Mouse (Mus musculus): ENCODE results near the gene Fam136a. TPM values are rescaled to one million over a fixed set of nuclear protein-coding genes. Genes with fewer than 3 reads are reported as not detected.
A peak's percentile ranks its signal among the peaks of the same experiment; 100 is the strongest.
"Not testable (repeated sequence)": the region's sequence is repeated elsewhere in the genome, so short reads cannot be mapped to it uniquely, and the experiment has no call there.

The Fam136a gene
- polyA plus RNA-seq, 1 experiment from 2014 or later = 65.2 TPM

DNA sequence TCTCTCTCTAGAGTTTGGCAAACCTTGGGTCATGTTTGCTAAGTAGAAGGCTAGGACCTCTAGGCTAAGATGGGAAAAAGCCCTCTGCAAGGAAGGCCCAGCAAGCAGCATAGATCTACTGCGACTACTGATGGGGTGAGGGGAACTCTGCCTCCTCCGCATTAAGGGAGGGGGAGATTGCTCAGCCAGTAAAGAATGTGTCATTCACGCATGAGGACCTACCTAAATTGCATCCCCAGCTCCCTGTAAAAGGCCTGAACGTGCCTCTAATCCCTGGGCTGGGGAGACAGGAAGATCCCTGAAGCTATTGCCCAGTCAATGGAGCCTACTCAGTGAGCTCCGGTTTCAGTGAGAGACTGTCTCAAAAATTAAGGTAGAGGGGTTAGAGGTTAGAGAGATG lies 29.6 kb upstream of the Fam136a start:
- Histone ChIP-seq H3K27ac (replicated peaks) (no peak overlapping the region), H3K36me3 (replicated peaks) (no peaks in the 10 kb centered on the region), H3K27me3 (no peaks in the 10 kb centered on the region), H3K4me3 (replicated peaks) (no peak overlapping the region), H3K9ac (no peak overlapping the region), H3K9me3 (replicated peaks) (no peaks in the 10 kb centered on the region), H3K4me2 (no peak overlapping the region), H3K4me1 (replicated peaks) (no peaks in the 10 kb centered on the region)
- ATAC-seq (ENCODE audit: insufficient read depth) = no peak
- WGBS (ENCODE audit: insufficient replicate concordance) = 65% methylated on average over 5 of the region's 5 CpGs

DNA sequence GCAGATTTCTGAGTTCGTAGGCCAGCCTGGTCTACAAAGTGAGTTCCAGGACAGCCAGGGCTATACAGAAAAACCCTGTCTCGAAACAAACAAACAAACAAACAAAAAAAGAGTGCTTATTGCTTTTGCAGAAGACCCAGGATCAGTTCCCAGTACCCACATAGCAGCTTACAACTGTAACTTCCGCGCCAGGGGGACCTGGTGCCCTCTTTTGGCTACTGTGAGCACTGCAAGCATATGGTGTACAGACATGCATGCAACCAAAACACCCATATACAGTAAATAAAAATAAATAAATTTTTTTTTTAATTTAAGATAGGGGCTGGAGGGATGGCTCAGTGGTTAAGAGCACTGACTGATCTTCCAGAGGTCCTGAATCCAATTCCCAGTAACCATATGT lies 29.1 kb upstream of the Fam136a start:
- H3K4me3 ChIP-seq (replicated peaks); H3K9me3 ChIP-seq (replicated peaks); ATAC-seq (ENCODE audit: insufficient read depth); H3K4me1 ChIP-seq (replicated peaks); H3K4me2 ChIP-seq; H3K9ac ChIP-seq; H3K27me3 ChIP-seq; H3K27ac ChIP-seq (replicated peaks); H3K36me3 ChIP-seq (replicated peaks): not testable (repeated sequence)
- 73% methylated on average over 4 of the region's 4 CpGs for WGBS (ENCODE audit: insufficient replicate concordance)

DNA sequence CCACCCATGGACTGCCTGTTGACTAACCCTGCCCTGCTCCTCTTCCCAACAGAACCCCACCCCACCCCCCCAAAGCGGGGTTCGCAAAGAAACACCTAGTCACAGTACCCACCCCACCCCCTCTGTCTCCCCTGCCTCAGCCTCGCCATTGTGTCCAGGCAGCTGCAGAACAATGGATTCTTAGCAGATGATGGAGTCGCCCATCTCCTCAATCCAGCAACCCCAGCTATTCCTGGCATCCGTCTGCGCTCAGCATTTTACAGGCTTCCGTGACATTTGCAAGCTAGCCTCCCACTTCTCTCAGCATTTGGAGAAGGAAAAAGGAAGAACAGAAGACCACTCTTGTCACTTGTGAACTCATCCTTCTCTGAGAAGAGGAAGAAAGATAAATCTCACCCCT lies 21.8 kb upstream of the Fam136a start:
- no peaks in the 10 kb centered on the region for H3K4me1 ChIP-seq (replicated peaks)
- H3K9me3 ChIP-seq (replicated peaks) = no peaks in the 10 kb centered on the region
- H3K36me3 ChIP-seq (replicated peaks) = no peaks in the 10 kb centered on the region
- no peak overlapping the region for H3K9ac ChIP-seq
- H3K4me2 ChIP-seq = no peak overlapping the region
- no peak overlapping the region for H3K27ac ChIP-seq (replicated peaks)
- H3K4me3 ChIP-seq (replicated peaks) = no peak overlapping the region
- ATAC-seq (ENCODE audit: insufficient read depth) = no peak
- WGBS (ENCODE audit: insufficient replicate concordance) = 22% methylated on average over 7 of the region's 7 CpGs
- no peaks in the 10 kb centered on the region for H3K27me3 ChIP-seq

DNA sequence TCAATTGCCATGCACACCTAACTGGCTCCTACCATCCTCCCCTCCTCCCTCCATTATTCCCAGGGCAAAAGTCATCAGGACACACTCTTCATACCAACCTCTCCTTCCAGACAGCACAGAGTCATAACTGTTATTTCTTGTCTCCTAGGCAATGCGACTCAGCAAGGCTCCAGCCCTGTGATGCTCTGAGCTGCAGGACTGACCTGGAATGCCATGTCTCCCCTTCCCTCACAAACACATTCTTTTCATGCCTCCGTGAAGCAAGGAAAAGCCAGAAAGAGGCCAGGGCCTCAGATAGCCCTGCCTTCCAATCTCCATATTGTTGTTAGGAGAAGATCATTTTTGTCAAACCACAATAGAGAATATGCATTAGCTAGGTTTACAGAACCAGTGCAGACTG lies 19.4 kb upstream of the Fam136a start:
- ATAC-seq (ENCODE audit: insufficient read depth) = no peak
- 57% methylated on average over 2 of the region's 2 CpGs for WGBS (ENCODE audit: insufficient replicate concordance)
- Histone ChIP-seq H3K9ac (no peak overlapping the region), H3K9me3 (replicated peaks) (no peaks in the 10 kb centered on the region), H3K27me3 (no peaks in the 10 kb centered on the region), H3K4me2 (no peak overlapping the region), H3K36me3 (replicated peaks) (no peaks in the 10 kb centered on the region), H3K27ac (replicated peaks) (no peak overlapping the region), H3K4me1 (replicated peaks) (no peaks in the 10 kb centered on the region), H3K4me3 (replicated peaks) (no peak overlapping the region)

DNA sequence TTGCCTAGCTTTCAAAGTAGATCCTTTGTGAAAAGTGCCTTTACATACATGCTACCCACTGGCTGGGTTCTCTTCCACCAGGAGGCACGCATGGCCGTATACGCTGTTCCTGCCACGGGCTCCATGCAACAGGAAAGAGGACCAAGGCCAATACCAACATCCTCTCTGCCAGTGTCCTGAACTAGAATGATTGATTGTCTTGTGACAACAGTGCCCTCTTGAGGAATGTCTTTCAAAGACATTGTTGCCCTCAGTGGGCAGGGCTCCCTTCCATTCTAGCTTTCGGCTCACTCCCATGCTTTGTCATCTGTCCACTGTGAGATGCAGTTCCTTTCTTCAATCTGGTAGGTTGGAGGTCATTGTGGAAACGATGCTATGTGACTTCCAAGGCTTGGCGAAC lies 16.2 kb upstream of the Fam136a start:
- Histone ChIP-seq H3K36me3 (replicated peaks) (no peaks in the 10 kb centered on the region), H3K4me1 (replicated peaks) (no peaks in the 10 kb centered on the region), H3K9ac (no peak overlapping the region), H3K4me2 (no peak overlapping the region), H3K27ac (replicated peaks) (no peak overlapping the region), H3K9me3 (replicated peaks) (no peaks in the 10 kb centered on the region), H3K4me3 (replicated peaks) (no peak overlapping the region), H3K27me3 (no peaks in the 10 kb centered on the region)
- ATAC-seq (ENCODE audit: insufficient read depth) = no peak
- WGBS (ENCODE audit: insufficient replicate concordance) = 38% methylated on average over 7 of the region's 7 CpGs

DNA sequence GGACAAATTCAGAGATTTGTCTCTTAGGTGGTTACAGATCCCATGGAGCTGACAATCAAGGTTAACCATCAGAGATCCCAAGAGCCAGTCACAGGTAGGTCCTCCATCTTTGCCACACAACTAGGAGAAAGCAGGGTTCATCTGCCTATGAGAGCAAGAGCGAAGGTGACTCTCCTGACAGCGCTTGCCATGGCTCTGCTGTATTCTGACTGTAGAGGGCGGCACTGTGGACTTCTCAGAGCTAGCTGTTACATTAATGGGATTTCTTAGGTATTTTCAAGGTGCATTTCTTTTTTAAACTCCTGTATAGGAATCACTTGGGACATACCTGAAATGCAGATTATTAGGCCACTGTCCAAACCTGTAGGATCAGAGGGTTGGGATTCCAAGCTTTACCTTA lies 10.5 kb upstream of the Fam136a start:
- Histone ChIP-seq H3K4me1 (replicated peaks) (no peaks in the 10 kb centered on the region), H3K9me3 (replicated peaks) (no peaks in the 10 kb centered on the region), H3K4me3 (replicated peaks) (no peak overlapping the region), H3K27ac (replicated peaks) (no peak overlapping the region), H3K9ac (no peak overlapping the region), H3K27me3 (no peaks in the 10 kb centered on the region), H3K36me3 (replicated peaks) (no peaks in the 10 kb centered on the region), H3K4me2 (no peak overlapping the region)
- WGBS (ENCODE audit: insufficient replicate concordance) = 65% methylated on average over 3 of the region's 3 CpGs
- no peak for ATAC-seq (ENCODE audit: insufficient read depth)

DNA sequence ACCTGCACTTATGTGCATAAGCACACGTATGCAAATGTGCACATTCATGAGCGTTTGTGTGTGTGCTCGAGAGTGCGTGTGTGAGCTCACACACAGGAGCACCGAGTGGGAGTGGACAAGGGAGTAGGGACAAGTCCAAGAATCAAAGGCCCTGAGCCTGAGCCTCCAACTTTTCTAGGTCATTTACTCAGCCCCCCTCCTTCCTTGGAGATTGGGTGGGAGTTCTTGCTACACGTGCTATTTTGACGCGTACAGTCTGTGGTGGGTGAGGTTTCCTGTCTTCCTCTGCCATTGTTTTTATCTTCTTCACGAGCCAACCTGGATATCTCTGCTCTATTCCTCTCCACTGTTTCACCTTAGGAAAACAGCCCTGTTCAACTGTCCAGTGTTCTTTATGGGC lies 8.5 kb upstream of the Fam136a start:
- H3K4me2 ChIP-seq = no peak overlapping the region
- no peaks in the 10 kb centered on the region for H3K9me3 ChIP-seq (replicated peaks)
- no peaks in the 10 kb centered on the region for H3K4me1 ChIP-seq (replicated peaks)
- 41% methylated on average over 9 of the region's 9 CpGs for WGBS (ENCODE audit: insufficient replicate concordance)
- no peak overlapping the region for H3K27ac ChIP-seq (replicated peaks)
- no peak for ATAC-seq (ENCODE audit: insufficient read depth)
- H3K36me3 ChIP-seq (replicated peaks) = no peaks in the 10 kb centered on the region
- no peaks in the 10 kb centered on the region for H3K27me3 ChIP-seq
- H3K9ac ChIP-seq = no peak overlapping the region
- no peak overlapping the region for H3K4me3 ChIP-seq (replicated peaks)

DNA sequence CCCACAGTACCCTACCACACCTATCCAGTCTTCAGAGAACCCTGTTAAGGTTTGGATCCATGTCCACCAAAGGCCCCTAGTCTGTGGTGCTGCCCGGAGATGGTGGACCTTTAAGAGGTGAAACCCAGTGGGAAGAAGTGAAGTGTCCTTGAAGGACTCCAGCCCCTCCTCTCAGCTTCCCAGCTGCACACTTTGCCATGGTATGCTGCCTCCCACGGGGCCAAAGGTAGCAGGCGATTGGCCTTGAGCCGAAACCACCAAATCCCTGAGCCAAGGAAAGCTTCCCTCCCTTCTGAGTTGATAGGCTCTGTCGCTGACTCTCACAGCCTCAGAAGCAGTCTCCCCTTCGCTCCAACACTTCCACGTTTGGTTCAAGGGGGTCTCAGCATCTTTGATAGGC lies 4.8 kb upstream of the Fam136a start:
- H3K9me3 ChIP-seq (replicated peaks) = no peaks in the 10 kb centered on the region
- H3K4me2 ChIP-seq = no peak overlapping the region
- no peak for ATAC-seq (ENCODE audit: insufficient read depth)
- H3K4me1 ChIP-seq (replicated peaks) = peaks cover 3% of the 10 kb centered on the region
- no peak overlapping the region for H3K4me3 ChIP-seq (replicated peaks)
- H3K27ac ChIP-seq (replicated peaks) = no peak overlapping the region
- H3K27me3 ChIP-seq = no peaks in the 10 kb centered on the region
- no peaks in the 10 kb centered on the region for H3K36me3 ChIP-seq (replicated peaks)
- no peak overlapping the region for H3K9ac ChIP-seq
- 60% methylated on average over 7 of the region's 7 CpGs for WGBS (ENCODE audit: insufficient replicate concordance)

DNA sequence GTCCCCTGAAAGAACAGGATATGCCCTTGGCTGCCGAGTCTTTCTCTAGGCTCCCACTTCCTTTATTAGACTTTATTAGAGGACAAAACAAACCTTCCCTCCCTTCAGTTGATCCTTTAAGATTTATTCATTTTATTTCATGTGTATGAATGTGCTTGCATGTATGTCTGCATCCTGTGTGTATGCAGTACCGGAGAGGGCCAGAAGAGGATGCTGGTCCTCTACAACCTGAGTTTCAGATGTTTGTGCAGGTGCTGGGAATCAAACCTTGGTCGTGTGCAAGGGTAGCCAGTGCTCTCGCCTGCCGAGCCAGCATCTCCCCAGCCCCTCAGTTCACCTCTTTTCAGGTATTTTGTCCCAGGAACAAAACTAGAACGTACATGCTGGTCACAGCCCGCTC lies 4.1 kb upstream of the Fam136a start:
- Histone ChIP-seq H3K4me3 (replicated peaks) (no peak overlapping the region), H3K27me3 (no peaks in the 10 kb centered on the region), H3K4me2 (no peak overlapping the region), H3K9me3 (replicated peaks) (no peaks in the 10 kb centered on the region), H3K4me1 (replicated peaks) (peaks cover 10% of the 10 kb centered on the region), H3K27ac (replicated peaks) (no peak overlapping the region), H3K9ac (no peak overlapping the region), H3K36me3 (replicated peaks) (no peaks in the 10 kb centered on the region)
- no peak for ATAC-seq (ENCODE audit: insufficient read depth)
- WGBS (ENCODE audit: insufficient replicate concordance) = 80% methylated on average over 7 of the region's 7 CpGs

DNA sequence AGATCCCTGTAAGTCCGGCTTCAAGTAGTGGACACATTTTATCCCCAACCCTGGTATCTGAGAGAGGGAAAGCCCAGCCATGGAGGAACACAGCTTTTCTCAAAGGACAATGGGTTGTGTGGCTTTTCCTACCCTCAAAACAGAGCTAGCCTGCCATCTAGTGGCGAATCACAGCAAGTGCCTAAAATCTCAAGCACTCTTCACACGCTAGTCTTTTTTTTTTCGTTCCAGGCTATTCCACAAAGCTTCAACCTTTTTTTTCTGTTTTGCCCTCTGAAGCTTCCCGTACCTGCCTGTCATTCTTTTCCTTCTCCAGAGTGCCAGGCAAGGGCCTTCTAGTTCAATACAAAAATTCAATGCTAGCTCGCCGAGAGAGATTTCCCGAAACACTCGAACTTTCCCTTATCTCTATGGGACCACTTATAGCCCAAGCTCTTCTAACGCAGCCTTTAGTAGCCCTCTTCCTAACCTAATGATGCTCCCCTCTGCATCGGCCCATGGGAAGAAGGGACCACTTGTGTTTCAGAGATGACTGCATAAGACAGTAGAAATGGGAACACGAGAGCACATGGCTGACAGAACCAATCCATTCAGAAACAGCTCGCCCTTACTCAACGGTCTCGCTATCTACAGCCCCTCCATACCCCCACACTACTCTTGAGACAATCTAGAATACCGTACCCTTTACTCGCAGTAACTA lies 854 bp upstream of the Fam136a start:
- under 1% methylated on average over 17 of the region's 17 CpGs for WGBS (ENCODE audit: insufficient replicate concordance)
- peak overlapping the region; percentile 76; the same call in 1 of the 2 replicates for H3K27ac ChIP-seq (replicated peaks)
- ATAC-seq (ENCODE audit: insufficient read depth) = peak; percentile 10; the same call in 1 of the 2 replicates

DNA sequence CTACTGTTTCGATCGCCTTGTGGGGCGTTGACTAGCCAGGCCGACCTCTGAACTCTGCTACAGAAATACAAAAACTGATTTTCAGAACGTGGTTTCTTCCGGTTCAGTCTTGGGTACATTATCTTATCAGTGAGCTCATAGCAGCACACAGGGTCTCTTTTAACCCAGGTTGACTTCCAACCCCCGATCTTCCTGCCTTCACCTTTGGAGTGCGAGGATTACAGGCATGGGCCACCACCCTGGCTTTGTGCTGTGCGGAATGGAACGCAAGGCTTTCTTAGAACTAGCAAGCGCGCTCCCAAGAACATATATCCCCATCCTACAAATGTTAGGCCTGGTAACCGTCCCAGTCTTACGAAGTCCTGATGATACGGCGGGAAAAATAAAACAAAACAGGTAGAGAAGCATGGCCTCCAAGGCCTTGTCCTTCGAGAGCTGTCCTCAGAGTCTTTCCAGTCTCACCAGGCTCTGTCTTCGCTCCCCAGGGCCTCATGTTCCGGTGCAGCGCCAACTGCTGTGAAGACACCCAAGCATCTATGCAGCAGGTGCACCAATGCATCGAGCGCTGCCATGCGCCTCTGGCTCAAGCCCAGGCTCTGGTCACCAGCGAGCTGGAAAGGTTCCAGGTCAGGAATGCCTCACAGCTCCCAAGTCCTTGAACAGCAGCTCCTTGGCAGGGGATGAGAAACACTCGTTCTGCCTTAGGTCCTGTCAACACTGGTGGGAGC lies 843 bp downstream of the Fam136a start:
- Histone ChIP-seq H3K36me3 (replicated peaks) (peaks cover 12% of the 10 kb centered on the region; the same call in 1 of the 2 replicates), H3K27me3 (no peaks in the 10 kb centered on the region), H3K27ac (replicated peaks) (peak overlapping the region; percentile 76), H3K4me1 (replicated peaks) (peaks cover 34% of the 10 kb centered on the region), H3K4me3 (replicated peaks) (peak overlapping the region; percentile 75), H3K9me3 (replicated peaks) (no peaks in the 10 kb centered on the region), H3K9ac (peak overlapping the region; percentile 67), H3K4me2 (peak overlapping the region; percentile 89)
- WGBS (ENCODE audit: insufficient replicate concordance) = 29% methylated on average over 25 of the region's 25 CpGs
- ATAC-seq (ENCODE audit: insufficient read depth) = no peak

More for the DNA sequence above, 854 bp upstream of the Fam136a start:
- no peaks in the 10 kb centered on the region for H3K9me3 ChIP-seq (replicated peaks)
- peak overlapping the region; percentile 89 for H3K4me2 ChIP-seq
- no peaks in the 10 kb centered on the region for H3K27me3 ChIP-seq
- peaks cover 11% of the 10 kb centered on the region; the same call in 1 of the 2 replicates for H3K36me3 ChIP-seq (replicated peaks)
- H3K4me1 ChIP-seq (replicated peaks) = peaks cover 24% of the 10 kb centered on the region
- peak overlapping the region; percentile 67 for H3K9ac ChIP-seq
- peak overlapping the region; percentile 75 for H3K4me3 ChIP-seq (replicated peaks)
